Mouse (Mus musculus): Measurements from ENCODE around the gene Ache.

The Ache gene

GRCm38 (mm10) chr5:137295712-137296111 lies 8.4 kb downstream of the Ache start:
- no peak for DNase-seq

- DNase-seq = no peak
These were observed 9.8 kb downstream of the Ache start for GRCm38 (mm10) chr5:137297126-137297525.

- DNase-seq = no peak
These were observed 11.9 kb downstream of the Ache start for GRCm38 (mm10) chr5:137299240-137299639.

- no peak for DNase-seq
These were observed 13.9 kb downstream of the Ache start for GRCm38 (mm10) chr5:137301253-137301652.

- no peak for DNase-seq
These were observed 16.3 kb downstream of the Ache start for GRCm38 (mm10) chr5:137303609-137304008.

GRCm38 (mm10) chr5:137304165-137304564 lies 16.8 kb downstream of the Ache start:
- DNase-seq = no peak

GRCm38 (mm10) chr5:137304816-137305215 lies 17.5 kb downstream of the Ache start:
- no peak for DNase-seq

- DNase-seq = no peak
These were observed 18.5 kb downstream of the Ache start for GRCm38 (mm10) chr5:137305822-137306221.

- no peak for DNase-seq
These were observed 19.2 kb downstream of the Ache start for GRCm38 (mm10) chr5:137306439-137307005.

GRCm38 (mm10) chr5:137307071-137307912 lies 20.0 kb downstream of the Ache start, which contains the start of gene Srrt:
Srrt (minus strand) TSS chr5:137307674.
- DNase-seq = peak; percentile 94

GRCm38 (mm10) chr5:137308356-137308755 lies 21.0 kb downstream of the Ache start:
- DNase-seq = no peak

- DNase-seq = no peak
These were observed 26.3 kb downstream of the Ache start for GRCm38 (mm10) chr5:137313466-137314192.

GRCm38 (mm10) chr5:137314193-137315083 lies 27.1 kb downstream of the Ache start, which contains the start of gene Trip6:
Trip6 (minus strand) TSS chr5:137314404.
- peak; percentile 40 for DNase-seq

- DNase-seq = no peak
These were observed 28.0 kb downstream of the Ache start for GRCm38 (mm10) chr5:137315084-137315903.

GRCm38 (mm10) chr5:137317361-137317760 lies 30.0 kb downstream of the Ache start:
- no peak for DNase-seq

GRCm38 (mm10) chr5:137318570-137318969 lies 31.3 kb downstream of the Ache start:
- DNase-seq = no peak

- no peak for DNase-seq
These were observed 33.7 kb downstream of the Ache start for GRCm38 (mm10) chr5:137320996-137321395.

- DNase-seq = no peak
These were observed 43.6 kb downstream of the Ache start for GRCm38 (mm10) chr5:137330910-137331309.

- DNase-seq = no peak
These were observed 45.7 kb downstream of the Ache start for GRCm38 (mm10) chr5:137332857-137333511.

GRCm38 (mm10) chr5:137333512-137334174 lies 46.3 kb downstream of the Ache start, which contains the start of gene Slc12a9:
Slc12a9 (minus strand) TSS chr5:137333597.
- DNase-seq = peak; percentile 93

Data from right cerebral cortex, adult 18-20 months (tissue).